Mouse (Mus musculus): ENCODE measurements around the gene Nckap1. TPM values are rescaled to one million over a fixed set of nuclear protein-coding genes. Genes with fewer than 3 reads are reported as not detected.
A peak's percentile ranks its signal among the peaks of the same experiment; 100 is the strongest.
"Not testable (repeated sequence)": the region's sequence is repeated elsewhere in the genome, so short reads cannot be mapped to it uniquely, and the experiment has no call there.

Gene Nckap1
- total and polyA plus RNA-seq, 3 experiments: 18.4 to 162 (median 133) TPM

GRCm38 (mm10) chr2:80560773-80561172 lies 20.4 kb downstream of the Nckap1 start:
- no peak for DNase-seq

- DNase-seq: peak; percentile 7
These were observed 21.5 kb downstream of the Nckap1 start for GRCm38 (mm10) chr2:80559655-80560054.

GRCm38 (mm10) chr2:80554442-80554841 lies 26.7 kb downstream of the Nckap1 start:
- no peak for DNase-seq

DNA sequence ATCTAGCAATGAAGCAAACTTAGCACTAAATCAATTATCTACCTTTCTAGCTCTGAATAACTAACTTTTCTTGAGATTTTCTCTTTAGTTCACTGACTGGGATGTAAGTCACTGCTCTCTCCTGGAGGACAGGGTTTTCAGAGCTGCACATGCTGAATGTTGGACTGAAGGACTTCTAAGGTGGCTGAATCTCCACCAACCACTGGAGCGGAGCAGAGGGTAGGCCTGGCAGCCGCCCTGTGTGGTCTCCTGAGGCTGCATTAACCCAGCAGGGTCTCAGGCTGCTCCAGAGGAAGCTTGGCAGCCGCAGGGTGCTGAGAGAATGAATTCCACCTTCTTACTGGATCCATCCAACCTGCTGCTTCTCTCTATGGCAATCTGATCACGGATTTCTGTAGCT lies 31.5 kb downstream of the Nckap1 start:
- DNase-seq: no peak

- DNase-seq: no peak
These were observed 33.3 kb downstream of the Nckap1 start for GRCm38 (mm10) chr2:80547901-80548300.

GRCm38 (mm10) chr2:80542801-80543200 lies 38.4 kb downstream of the Nckap1 start:
- no peak for DNase-seq

DNA sequence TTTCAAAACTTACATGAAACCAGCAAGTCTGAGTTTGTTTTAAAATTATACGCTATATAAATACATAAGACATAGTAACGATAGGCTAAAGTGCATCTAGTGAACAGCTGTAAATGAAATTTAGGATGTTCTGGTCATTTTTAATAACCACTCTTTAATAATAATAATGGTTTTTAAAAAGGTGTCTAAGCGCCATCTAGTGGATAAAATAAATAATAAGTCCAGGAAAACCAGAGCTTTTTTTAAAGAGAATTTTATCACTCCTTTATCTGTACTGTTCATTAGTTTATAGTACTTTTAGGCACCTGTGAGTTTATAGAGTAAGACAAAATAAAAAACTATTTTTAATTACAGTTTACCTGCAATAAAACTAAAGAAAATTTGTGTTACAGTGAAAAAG lies 44.0 kb downstream of the Nckap1 start:
- no peak for DNase-seq

GRCm38 (mm10) chr2:80536608-80537007 lies 44.6 kb downstream of the Nckap1 start:
- DNase-seq: no peak

DNA sequence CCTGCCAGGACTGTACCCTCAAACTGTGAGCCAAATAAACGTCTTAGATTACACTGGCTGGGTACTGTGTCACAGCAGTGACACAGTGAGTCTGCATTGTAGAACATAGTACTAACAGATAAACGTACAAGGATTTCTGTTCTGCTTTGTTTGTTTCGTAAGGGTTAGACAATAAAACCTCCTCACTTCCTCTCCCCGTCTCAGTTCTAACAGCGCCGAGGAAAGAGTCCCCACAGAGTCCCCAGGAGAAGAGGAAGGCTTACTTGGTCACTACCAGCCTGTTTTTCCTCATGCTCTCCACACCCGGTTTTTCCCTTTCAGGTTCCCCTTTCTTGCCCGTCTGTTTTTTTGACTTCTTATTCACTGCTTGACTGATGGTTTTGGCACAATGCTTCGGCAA lies 56.9 kb downstream of the Nckap1 start:
- no peak for DNase-seq

DNA sequence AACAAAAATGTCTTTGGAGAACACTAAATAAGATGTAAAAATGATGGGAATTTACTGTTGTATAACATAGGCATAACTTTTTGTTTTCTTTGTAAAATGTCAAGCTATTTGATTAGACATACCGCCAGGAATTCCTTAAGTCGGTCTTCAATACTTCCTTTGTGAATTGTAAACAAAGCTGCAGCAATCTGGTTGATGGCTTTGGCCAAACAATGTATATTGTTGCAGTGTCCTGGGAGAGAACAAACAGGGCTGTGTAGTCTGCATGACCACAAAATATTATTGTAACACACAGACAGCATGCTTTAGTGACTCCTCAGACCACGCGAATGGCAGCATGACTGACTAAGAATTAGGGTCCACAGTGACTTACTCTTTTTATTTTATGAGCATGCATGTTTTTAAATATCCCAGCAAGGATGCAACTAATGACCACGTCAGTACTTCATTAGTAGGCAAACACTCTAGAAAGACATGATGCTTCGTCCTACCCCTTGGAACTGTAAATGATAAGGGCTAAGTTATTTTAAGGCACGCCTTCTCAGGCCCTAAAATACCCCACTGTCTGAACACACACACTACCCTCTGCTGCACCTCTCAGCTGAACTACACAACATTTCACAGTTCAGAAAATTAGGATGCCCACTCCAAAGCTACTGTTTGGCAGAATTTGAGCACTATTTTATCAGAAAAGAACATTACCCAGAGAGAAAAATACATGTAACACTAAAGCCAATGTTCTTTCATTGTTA lies 75.0 kb downstream of the Nckap1 start:
- DNase-seq: no peak

DNA sequence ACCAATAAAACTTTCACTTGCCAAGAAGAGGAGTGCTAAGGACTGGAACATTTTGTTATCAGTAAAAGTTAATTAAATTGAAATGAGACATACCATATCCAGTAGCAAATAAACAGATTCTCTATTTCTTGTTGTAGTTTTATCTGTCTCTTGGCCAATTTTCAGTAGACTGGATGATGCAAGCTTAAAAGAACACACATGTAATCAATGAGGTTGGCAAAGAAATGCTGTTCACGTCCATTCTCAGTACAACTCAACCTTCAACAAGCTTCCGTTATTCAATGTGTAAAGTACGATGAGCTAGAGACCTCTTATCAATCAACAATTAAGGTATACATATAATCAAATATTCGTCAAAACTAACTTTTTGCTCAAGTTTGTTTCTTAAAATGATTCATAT lies 79.0 kb downstream of the Nckap1 start:
- no peak for DNase-seq

DNA sequence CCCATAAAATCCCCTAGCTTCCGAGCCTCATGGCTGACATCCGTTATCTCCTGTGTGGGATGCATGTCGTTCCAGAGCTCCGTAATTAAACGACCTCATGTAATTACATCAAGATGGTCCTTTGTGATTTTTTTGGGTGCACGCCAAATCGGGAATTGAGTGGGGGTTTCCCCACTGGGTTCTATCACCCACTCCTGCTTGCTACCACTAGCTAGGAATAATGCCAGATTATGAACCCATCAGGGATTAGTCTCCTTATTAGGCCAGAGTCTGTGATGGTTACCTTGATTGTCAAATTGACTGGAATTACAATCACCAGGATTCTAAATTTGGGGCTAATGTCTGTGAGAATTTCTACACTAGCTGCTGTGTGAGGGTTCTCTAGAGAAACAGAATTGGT lies 85.9 kb downstream of the Nckap1 start:
- DNase-seq: not testable (repeated sequence)

DNA sequence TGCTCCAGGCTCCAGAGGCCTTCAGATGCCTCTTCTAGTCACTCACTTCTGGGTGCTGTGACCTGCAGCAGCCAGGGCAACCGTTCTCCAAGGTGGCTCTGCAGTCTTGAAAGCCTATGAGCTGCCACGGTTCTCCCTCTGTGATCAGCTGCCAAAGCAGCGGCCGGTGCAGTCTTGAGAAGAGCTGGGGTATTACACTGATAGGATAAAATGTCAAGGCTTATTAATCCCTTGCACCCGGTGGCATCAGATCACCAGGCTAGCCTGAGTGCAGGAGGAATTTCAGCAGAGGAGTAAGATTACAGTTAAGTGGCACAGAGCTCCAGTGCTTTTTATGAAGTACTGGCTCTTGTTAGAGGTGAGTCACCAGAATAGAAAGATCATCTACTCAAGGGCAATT lies 94.3 kb downstream of the Nckap1 start:
- DNase-seq: peak; percentile 88

DNA sequence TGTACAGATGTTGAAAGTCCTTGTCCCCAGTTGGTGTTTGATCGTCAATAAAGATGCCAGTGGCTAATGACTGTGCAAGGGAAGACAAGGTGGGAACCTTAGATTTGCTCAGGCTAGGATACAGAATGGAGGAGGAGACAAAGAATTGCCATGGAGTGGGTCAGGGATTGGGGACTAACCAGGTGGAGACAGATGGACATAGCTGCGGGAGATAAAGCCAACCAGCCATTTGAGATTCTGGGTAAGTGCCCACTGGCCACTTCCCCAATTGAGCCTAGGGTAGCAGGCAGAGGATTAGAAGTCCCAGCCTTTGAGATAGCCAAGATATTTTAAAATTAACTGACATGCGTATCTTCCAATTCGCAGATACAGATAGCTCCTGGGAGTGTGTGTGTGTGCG lies 96.2 kb downstream of the Nckap1 start:
- no peak for DNase-seq

GRCm38 (mm10) chr2:80475831-80476230 lies 105.3 kb downstream of the Nckap1 start:
- DNase-seq: no peak

GRCm38 (mm10) chr2:80474247-80474796 lies 106.9 kb downstream of the Nckap1 start:
- no peak for DNase-seq

- no peak for DNase-seq
These were observed 115.0 kb downstream of the Nckap1 start for GRCm38 (mm10) chr2:80465991-80466821.

GRCm38 (mm10) chr2:80461827-80462226 lies 119.4 kb downstream of the Nckap1 start:
- DNase-seq: no peak

Small RNA genes within 50 kb of the gene (microRNA-seq; reads per million reads assigned to microRNA genes)
- 0 reads per million in 2 experiments for gene Mir684-1

Other genes with a start within 250 kb of the Nckap1 start
- 100 to 1,000 TPM in 1 of 2 experiments, 1 to 10 TPM in 1; 5.5 to 245 TPM for gene Frzb, start 133.8 kb downstream of the Nckap1 start, total RNA-seq (2021)
- gene Frzb, start 133.8 kb downstream of the Nckap1 start, polyA plus RNA-seq (2012; rRNA removed): 248 and 437 TPM in 2 replicates
- gene Dusp19, start 35.7 kb upstream of the Nckap1 start, total RNA-seq (2021): 10 to 100 TPM; 16.0 to 19.3 TPM
- 2.5 and 3.4 TPM in 2 replicates for gene Dusp19, start 35.7 kb upstream of the Nckap1 start, polyA plus RNA-seq (2012; rRNA removed)
- 10 to 100 TPM; 20.3 to 29.8 TPM for gene Nup35, start 35.9 kb upstream of the Nckap1 start, total RNA-seq (2021)
- gene Nup35, start 35.9 kb upstream of the Nckap1 start, polyA plus RNA-seq (2012; rRNA removed): 19.2 and 23.2 TPM in 2 replicates

Data from adrenal gland, adult 2 months (tissue).